Mouse (Mus musculus) midbrain, postnatal 0 days (tissue): Measurements from ENCODE around the gene Npm1. TPM values are rescaled to one million over a fixed set of nuclear protein-coding genes. Genes with fewer than 3 reads are reported as not detected.

Source experiments
- ATAC-seq: fragments of 200-750 bp; cut with Nextera tagmentation; 2 replicates; pipeline ENCODE4 v1.8.0; 2017; ENCODE audit warnings: moderate number of reproducible peaks, mild to moderate bottlenecking, moderate TSS enrichment, moderate library complexity; ENCODE audit not compliant: low FRiP score
- DNase-seq: peaks from one replicate; pipeline ENCODE4 v3.0.0-alpha.2; 2015; ENCODE audit warnings: low spot score
- H3K27ac ChIP-seq: fragments of 300-500 bp; sonication (generic); 2 replicates; pipeline ENCODE4 v1.5.1; 2014; ENCODE audit warnings: low read depth, mild to moderate bottlenecking, low read length, mixed read lengths
- H3K27me3 ChIP-seq: fragments of 300-500 bp; sonication (generic); 2 replicates; pipeline ENCODE4 v1.6.1; 2014; ENCODE audit warnings: low read length, control low read depth, mixed read lengths; ENCODE audit not compliant: insufficient read depth
- H3K36me3 ChIP-seq: fragments of 300-500 bp; sonication (generic); 2 replicates; pipeline ENCODE4 v1.6.1; 2014; ENCODE audit warnings: low read length, control low read depth, mixed read lengths; ENCODE audit not compliant: insufficient read depth
- H3K4me1 ChIP-seq: fragments of 300-500 bp; sonication (generic); 2 replicates; pipeline ENCODE4 v1.6.1; 2014; ENCODE audit warnings: mild to moderate bottlenecking, control low read depth, antibody characterized with exemption, low read length, mixed read lengths; ENCODE audit not compliant: insufficient read depth
- H3K4me2 ChIP-seq: fragments of 300-500 bp; sonication (generic); 2 replicates; pipeline ENCODE4 v1.6.1; 2014; ENCODE audit warnings: low read depth, mild to moderate bottlenecking, low read length, mixed read lengths; ENCODE audit not compliant: poor library complexity, severe bottlenecking
- H3K4me3 ChIP-seq: fragments of 300-500 bp; sonication (generic); 2 replicates; pipeline ENCODE4 v1.5.1; 2014; ENCODE audit warnings: low read depth, mild to moderate bottlenecking, low read length, moderate library complexity
- H3K9ac ChIP-seq: fragments of 300-500 bp; sonication (generic); replicated peaks from 2 replicates; pipeline ENCODE4 v1.6.1; 2014; ENCODE audit warnings: mild to moderate bottlenecking, low read length, moderate library complexity, mixed read lengths; ENCODE audit not compliant: poor library complexity, severe bottlenecking
- H3K9me3 ChIP-seq: fragments of 300-500 bp; sonication (generic); 2 replicates; pipeline ENCODE4 v1.6.1; 2016; ENCODE audit warnings: low read length, control low read depth
- CTCF ChIP-seq: IDR thresholded peaks from 2 replicates; pipeline ENCODE4 v1.5.1; 2016; ENCODE audit warnings: antibody characterized with exemption, mild to moderate bottlenecking
- WGBS: fragments of 180-500 bp; shearing (Covaris S2); extraction: QIAGEN DNeasy Blood & Tissue Kit; methylation state at CpG from one replicate; pipeline ENCODE4 v1.1.7; 2014; 5-methylcytosine and 5-hydroxymethylcytosine counted together
- polyA plus RNA-seq: library from polyadenylated mRNA; unstranded; fragments of >200 nt; fragmentation: Nextera tagmentation; extraction: Ambion mirVana; gene quantifications from 2 replicates; pipeline ENCODE4 v1.2.1, GENCODE M21; 2015
- total RNA-seq: library from RNA; depleted of rRNA; stranded (reverse); fragments of >200 nt; gene quantifications from 2 replicates; pipeline ENCODE4 v1.2.3, GENCODE M21; 2014

Gene Npm1
- total and polyA plus RNA-seq, 2 experiments from 2014 or later, result 303 to 334 TPM

- no peak for DNase-seq
- 31% methylated on average over 7 of the region's 7 CpGs for WGBS
- Histone ChIP-seq H3K4me1 (no peaks in the 10 kb centered on the region), H3K4me3 (no peak overlapping the region), H3K9ac (no peak overlapping the region), H3K36me3 (no peaks in the 10 kb centered on the region), H3K4me2 (no peak overlapping the region), H3K9me3 (no peaks in the 10 kb centered on the region), H3K27me3 (peaks cover 60% of the 10 kb centered on the region), H3K27ac (no peak overlapping the region)
- ATAC-seq, result no peak
- no peak for TF ChIP-seq CTCF
These were observed 32.1 kb upstream of the Npm1 start for GRCm38 (mm10) chr11:33195061-33195460.

DNA sequence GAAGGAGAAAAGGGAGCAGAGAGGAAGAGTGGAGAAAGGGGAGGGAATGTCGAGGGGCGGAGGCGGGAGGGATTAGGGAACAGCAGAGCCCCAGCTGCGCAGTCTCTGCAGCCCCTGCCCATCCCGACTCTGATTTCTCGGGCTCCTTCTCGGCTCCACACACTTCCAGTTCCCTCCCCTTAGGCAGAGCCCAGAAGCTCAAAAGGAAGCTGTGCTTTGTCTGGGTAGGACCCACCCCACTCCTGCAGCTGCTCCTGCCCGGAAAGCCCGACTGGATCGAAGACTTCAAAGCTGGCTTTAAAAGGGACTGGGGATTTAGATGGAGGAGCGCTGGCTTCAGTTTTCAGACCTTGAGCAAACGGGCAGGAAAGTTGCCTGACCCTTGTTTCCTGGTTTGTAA is 30.7 kb upstream of the Npm1 start:
- Histone ChIP-seq H3K36me3 (no peaks in the 10 kb centered on the region), H3K9ac (no peak overlapping the region), H3K4me2 (no peak overlapping the region), H3K27ac (no peak overlapping the region), H3K4me1 (no peaks in the 10 kb centered on the region), H3K9me3 (no peaks in the 10 kb centered on the region), H3K27me3 (peaks cover 50% of the 10 kb centered on the region), H3K4me3 (no peak overlapping the region)
- no peak for TF ChIP-seq CTCF
- DNase-seq (no peak), ATAC-seq (no peak)
- 5% methylated on average over 12 of the region's 12 CpGs for WGBS

DNA sequence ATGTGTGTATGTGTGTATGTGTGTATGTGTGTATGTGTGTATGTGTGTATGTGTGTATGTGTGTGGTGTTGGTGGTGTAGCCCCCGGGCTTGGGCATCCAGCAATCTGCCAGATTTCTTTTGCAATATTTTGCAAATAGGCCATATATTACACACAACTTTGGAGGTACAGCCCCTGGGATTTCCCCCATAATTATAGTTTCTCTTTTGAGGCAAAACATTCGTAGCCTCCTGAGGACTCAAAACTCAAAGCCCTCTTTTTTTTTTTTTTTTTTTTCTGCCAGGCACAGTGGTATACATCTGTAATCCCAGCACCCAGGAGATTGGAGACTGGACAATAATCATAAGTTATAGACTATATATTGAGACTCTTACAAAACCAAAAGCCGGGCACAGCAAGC is 18.8 kb upstream of the Npm1 start:
- no peak for TF ChIP-seq CTCF

DNA sequence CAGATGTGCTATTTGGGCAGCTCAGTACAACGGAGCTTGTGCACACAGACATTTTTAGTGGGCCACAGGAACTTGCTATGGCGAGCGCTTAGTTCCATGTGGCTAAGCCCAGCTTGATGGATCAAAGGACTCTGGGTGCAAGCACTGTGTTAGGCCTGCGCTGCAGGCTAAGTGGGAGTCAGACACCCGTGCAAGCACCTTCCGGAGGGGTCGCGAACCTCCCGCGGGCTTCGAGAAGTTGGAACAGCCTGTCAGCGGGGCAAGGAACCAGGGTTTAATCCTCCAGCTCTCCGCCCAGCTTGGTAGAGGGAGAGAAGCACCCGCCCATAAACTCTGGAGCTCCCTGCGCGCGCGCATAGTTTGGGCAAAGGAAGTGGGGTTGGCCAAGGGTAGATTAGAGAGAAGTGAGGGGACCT is 17.7 kb upstream of the Npm1 start:
- TF ChIP-seq CTCF, result no peak
- Histone ChIP-seq H3K4me3 (peak overlapping the region; percentile 3; the same call in 1 of the 2 replicates), H3K27ac (no peak overlapping the region), H3K4me1 (no peaks in the 10 kb centered on the region), H3K9me3 (no peaks in the 10 kb centered on the region), H3K9ac (no peak overlapping the region), H3K36me3 (no peaks in the 10 kb centered on the region), H3K4me2 (peak overlapping the region; percentile 36), H3K27me3 (peaks cover 9% of the 10 kb centered on the region)
- DNase-seq (no peak), ATAC-seq (no peak; the same call in 1 of the 2 replicates)
- WGBS, result 6% methylated on average over 18 of the region's 18 CpGs

More for the DNA sequence above, 18.8 kb upstream of the Npm1 start:
- 82% methylated on average over 3 of the region's 3 CpGs for WGBS
- H3K4me3 ChIP-seq, result no peak overlapping the region
- H3K9me3 ChIP-seq, result no peaks in the 10 kb centered on the region
- DNase-seq (no peak), ATAC-seq (no peak)
- H3K4me2 ChIP-seq, result no peak overlapping the region
- H3K4me1 ChIP-seq, result no peaks in the 10 kb centered on the region
- peaks cover 9% of the 10 kb centered on the region for H3K27me3 ChIP-seq
- no peak overlapping the region for H3K9ac ChIP-seq
- H3K36me3 ChIP-seq, result no peaks in the 10 kb centered on the region
- H3K27ac ChIP-seq, result no peak overlapping the region

DNA sequence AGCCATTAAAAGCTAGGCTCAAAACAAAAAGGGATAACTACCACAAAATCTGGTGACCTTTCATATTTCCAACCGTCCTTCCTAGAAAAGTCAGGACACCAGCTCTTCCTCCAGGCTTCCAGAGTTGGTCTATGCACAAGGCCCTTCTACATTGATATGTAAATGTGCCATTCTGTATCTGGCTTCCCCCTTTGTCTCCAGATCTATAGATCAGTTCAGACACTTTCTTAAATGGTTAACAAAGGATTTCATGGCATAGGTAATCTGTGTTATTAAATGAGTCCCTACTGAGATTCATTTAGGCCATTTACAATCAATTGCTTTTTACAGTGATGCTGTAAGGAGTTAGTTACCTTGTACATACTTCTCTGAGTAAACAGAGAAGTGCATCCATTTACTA is 16.8 kb upstream of the Npm1 start:
- Histone ChIP-seq H3K4me3 (no peak overlapping the region), H3K27ac (no peak overlapping the region), H3K27me3 (peaks cover 9% of the 10 kb centered on the region), H3K4me1 (no peaks in the 10 kb centered on the region), H3K36me3 (no peaks in the 10 kb centered on the region), H3K4me2 (no peak overlapping the region), H3K9ac (no peak overlapping the region), H3K9me3 (no peaks in the 10 kb centered on the region)
- TF ChIP-seq CTCF, result no peak
- ATAC-seq (no peak), DNase-seq (no peak)
- WGBS, result 22% methylated on average over 1 of the region's 1 CpGs

DNA sequence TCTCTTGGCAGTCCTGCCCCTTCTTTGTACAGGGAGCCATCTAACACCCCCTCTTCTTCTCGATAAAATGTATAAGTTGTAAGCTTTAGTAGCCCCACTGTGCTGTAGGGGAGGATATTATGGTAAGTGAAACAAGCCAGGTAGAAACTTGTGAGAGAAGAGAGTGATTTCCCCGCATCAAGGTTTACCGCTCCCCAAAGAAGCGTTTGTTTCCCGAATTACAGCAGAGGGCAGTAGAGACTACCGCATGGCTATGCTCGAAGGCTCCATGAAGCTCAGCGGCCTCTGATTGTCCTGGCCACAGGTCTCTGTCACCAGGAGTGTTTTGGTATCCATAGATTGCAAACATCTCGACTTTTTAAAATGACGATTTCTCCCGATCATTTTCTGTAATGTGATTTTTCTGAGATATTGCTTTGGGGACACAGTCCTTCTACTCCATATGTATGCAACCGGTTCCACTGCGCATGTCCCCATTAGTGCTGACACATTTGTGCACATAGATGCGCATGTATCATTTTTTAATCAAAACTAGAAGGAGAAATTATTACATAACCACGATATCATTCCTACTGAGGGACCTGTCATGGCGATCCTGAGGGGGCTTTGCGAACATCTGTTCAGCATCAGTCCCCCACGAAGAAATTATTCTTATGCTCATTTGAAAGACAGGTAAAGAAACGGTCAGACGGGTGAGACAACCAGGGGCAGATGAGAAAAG is 13.7 kb upstream of the Npm1 start:
- Histone ChIP-seq H3K4me1 (no peaks in the 10 kb centered on the region), H3K27me3 (peaks cover 9% of the 10 kb centered on the region), H3K9ac (no peak overlapping the region), H3K4me3 (no peak overlapping the region), H3K27ac (no peak overlapping the region), H3K4me2 (no peak overlapping the region), H3K36me3 (no peaks in the 10 kb centered on the region), H3K9me3 (no peaks in the 10 kb centered on the region)
- DNase-seq, result peak; percentile 84
- ATAC-seq, result peak; percentile 69
- 33% methylated on average over 20 of the region's 20 CpGs for WGBS
- peak; percentile 91 for TF ChIP-seq CTCF
